Mouse (Mus musculus) olfactory bulb, adult 2 months (tissue): ENCODE data around the gene Olfr102.

ENCODE experiments used
- CTCF ChIP-seq: fragments of 200-500 bp; IDR thresholded peaks from 2 replicates; pipeline ENCODE4 v1.5.1; 2012; ENCODE audit warnings: low read depth, mild to moderate bottlenecking, low read length, moderate library complexity; ENCODE audit not compliant: insufficient read depth
- POLR2A ChIP-seq: fragments of 200-500 bp; IDR thresholded peaks from 2 replicates; pipeline ENCODE4 v1.6.1; 2012; ENCODE audit warnings: mild to moderate bottlenecking, low read depth, low read length, moderate library complexity; ENCODE audit not compliant: insufficient read depth

GRCm38 (mm10) chr17:37283360-37283759 lies 33.5 kb downstream of the Olfr102 start, which contains the start of gene Olfr99:
- TF ChIP-seq CTCF = no peak
- no peak for TF ChIP-seq POLR2A
